Mouse (Mus musculus): Measurements from ENCODE around the gene Ldb3. TPM values are rescaled to one million over a fixed set of nuclear protein-coding genes. Genes with fewer than 3 reads are reported as not detected.

Gene Ldb3
- polyA plus RNA-seq, 1 experiment from 2014 or later, result 9.8 TPM

DNA sequence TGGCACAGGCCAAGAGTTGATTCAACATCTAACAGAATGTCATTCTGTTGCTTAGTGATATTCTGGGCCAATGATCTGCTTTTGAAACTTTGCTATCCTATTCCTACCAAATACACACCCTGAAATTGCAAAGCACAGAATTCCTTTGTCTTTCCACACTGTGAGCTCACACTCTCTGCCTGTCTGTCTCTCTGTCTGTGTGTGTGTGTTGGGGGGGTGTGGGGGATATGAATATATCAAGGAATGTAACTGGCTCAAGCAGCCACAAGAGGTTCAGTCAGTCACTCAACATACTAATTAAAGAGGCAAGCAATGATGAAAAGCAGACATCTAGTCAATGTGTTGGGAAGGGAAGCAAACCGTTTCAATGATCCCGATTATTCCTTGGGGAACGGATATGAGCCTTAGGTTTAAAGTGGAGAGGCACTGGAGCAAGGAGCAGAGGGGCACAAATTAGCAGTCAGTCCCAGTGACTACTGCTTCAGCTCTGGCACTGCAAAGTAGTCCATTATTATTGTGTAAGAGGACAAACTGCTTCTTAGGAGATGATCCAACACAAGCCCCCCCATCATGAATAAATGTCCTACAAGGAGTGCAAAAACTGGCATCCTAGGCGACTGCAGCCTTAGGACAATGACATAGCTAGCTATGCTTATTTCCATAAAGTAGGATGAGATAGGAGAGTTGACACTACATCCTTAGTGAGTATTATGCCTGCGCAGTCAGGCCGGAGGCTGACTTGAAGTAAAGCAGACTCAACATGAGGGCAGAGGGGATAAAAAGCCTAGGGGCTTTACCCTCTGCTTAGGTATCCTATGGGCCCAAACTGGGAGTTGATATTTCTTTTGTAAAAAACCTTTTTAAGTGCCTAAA lies 104.8 kb downstream of the Ldb3 start:
- Histone ChIP-seq H3K27ac (no peak overlapping the region), H3K4me3 (no peak overlapping the region), H3K9ac (no peak overlapping the region), H3K27me3 (no peaks in the 10 kb centered on the region), H3K4me2 (replicated peaks) (no peak overlapping the region), H3K36me3 (no peaks in the 10 kb centered on the region), H3K9me3 (no peaks in the 10 kb centered on the region), H3K4me1 (peaks cover 27% of the 10 kb centered on the region)
- 54% methylated on average over 6 of the region's 6 CpGs for WGBS
- no peak for ATAC-seq (ENCODE audit: low FRiP score, low read depth)

Other genes with a start within 250 kb of the Ldb3 start
- gene Fam25c, start 233.2 kb downstream of the Ldb3 start, polyA plus RNA-seq (2015; fragmentation: Nextera tagmentation; extraction: Ambion mirVana), result 1.6 and 2.8 TPM in 2 replicates
- gene Sncg, start 213.9 kb downstream of the Ldb3 start, polyA plus RNA-seq (2015; fragmentation: Nextera tagmentation; extraction: Ambion mirVana), result 3.6 and 3.7 TPM in 2 replicates
- 8.6 and 8.8 TPM in 2 replicates for gene Mmrn2, start 213.2 kb downstream of the Ldb3 start, polyA plus RNA-seq (2015; fragmentation: Nextera tagmentation; extraction: Ambion mirVana)
- gene Bmpr1a, start 85.3 kb downstream of the Ldb3 start, polyA plus RNA-seq (2015; fragmentation: Nextera tagmentation; extraction: Ambion mirVana), result 63.1 and 71.3 TPM in 2 replicates
- not detected in 2 replicates for gene 9230112D13Rik, start 65.9 kb downstream of the Ldb3 start, polyA plus RNA-seq (2015; fragmentation: Nextera tagmentation; extraction: Ambion mirVana)
- 0.42 TPM in 1 of 2 replicates, not detected in the other for gene Opn4, start 11.5 kb upstream of the Ldb3 start, polyA plus RNA-seq (2015; fragmentation: Nextera tagmentation; extraction: Ambion mirVana)
- 24.9 and 26.3 TPM in 2 replicates for gene Wapl, start 85.2 kb upstream of the Ldb3 start, polyA plus RNA-seq (2015; fragmentation: Nextera tagmentation; extraction: Ambion mirVana)
- gene Grid1, start 231.4 kb upstream of the Ldb3 start, polyA plus RNA-seq (2015; fragmentation: Nextera tagmentation; extraction: Ambion mirVana), result 0.50 and 0.91 TPM in 2 replicates

Measured in limb, embryonic 13.5 days (tissue).